Mouse (Mus musculus) hindbrain, embryonic 10.5 days (tissue): Measurements from ENCODE around the gene Agap3. TPM values are rescaled to one million over a fixed set of nuclear protein-coding genes. Genes with fewer than 3 reads are reported as not detected.

Experiments used
- DNase-seq: peaks from one replicate; pipeline ENCODE4 v3.0.0-alpha.2; 2017; ENCODE audit warnings: low spot score
- H3K27ac ChIP-seq: fragments of 300-500 bp; sonication (generic); 2 replicates; pipeline ENCODE4 v1.5.1; 2016; ENCODE audit warnings: mild to moderate bottlenecking, moderate library complexity
- H3K27me3 ChIP-seq: fragments of 300-500 bp; sonication (generic); 2 replicates; pipeline ENCODE4 v1.6.1; 2016; ENCODE audit warnings: mild to moderate bottlenecking; ENCODE audit not compliant: poor library complexity, insufficient read depth, severe bottlenecking
- H3K36me3 ChIP-seq: fragments of 300-500 bp; sonication (generic); 2 replicates; pipeline ENCODE4 v1.6.1; 2016; ENCODE audit warnings: mild to moderate bottlenecking, moderate library complexity
- H3K4me1 ChIP-seq: fragments of 300-500 bp; sonication (generic); replicated peaks from 2 replicates; pipeline ENCODE4 v1.6.1; 2016; ENCODE audit warnings: mild to moderate bottlenecking
- H3K4me3 ChIP-seq: fragments of 300-500 bp; sonication (generic); 2 replicates; pipeline ENCODE4 v1.5.1; 2016; ENCODE audit warnings: mild to moderate bottlenecking, moderate library complexity
- H3K9me3 ChIP-seq: fragments of 300-500 bp; sonication (generic); 2 replicates; pipeline ENCODE4 v1.6.1; 2016; ENCODE audit warnings: mild to moderate bottlenecking, moderate library complexity
- WGBS: fragments of 180-500 bp; shearing (Covaris S2); methylation state at CpG from one replicate; pipeline ENCODE4 v1.1.7; 2016; 5-methylcytosine and 5-hydroxymethylcytosine counted together
- polyA plus RNA-seq: library from polyadenylated mRNA; unstranded; fragments of >200 nt; fragmentation: Nextera tagmentation; extraction: Ambion mirVana; gene quantifications from 2 replicates; pipeline ENCODE4 v1.2.1, GENCODE M21; 2016

Agap3 gene
- polyA plus RNA-seq, 1 experiment from 2014 or later = 36.5 TPM

DNA sequence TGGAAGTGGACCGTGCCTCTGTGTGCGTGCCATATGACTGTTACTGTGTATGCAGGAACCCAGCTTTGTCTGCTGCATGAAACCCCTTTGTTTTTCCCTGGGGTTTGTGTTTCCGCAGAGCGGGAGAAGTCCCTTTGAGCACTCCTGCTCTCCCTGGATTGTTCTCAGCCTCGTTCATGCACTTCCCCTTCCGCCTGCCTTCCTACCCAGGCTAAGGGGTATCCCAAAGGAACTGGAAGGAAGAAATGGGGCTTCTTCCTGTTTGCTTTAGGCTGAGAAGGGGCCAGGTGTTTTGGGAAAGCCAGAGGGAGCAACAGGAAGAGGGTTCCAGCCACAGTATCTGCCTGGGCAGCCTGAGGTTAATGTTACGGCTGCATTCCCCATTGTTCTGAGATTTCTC is 3.6 kb downstream of the Agap3 start:
- no peaks in the 10 kb centered on the region for H3K9me3 ChIP-seq
- peaks cover 3% of the 10 kb centered on the region; the same call in 1 of the 2 replicates for H3K27me3 ChIP-seq
- WGBS = 59% methylated on average over 7 of the region's 7 CpGs
- H3K4me3 ChIP-seq = peak overlapping the region; percentile 95
- DNase-seq = no peak
- H3K4me1 ChIP-seq = peaks cover 50% of the 10 kb centered on the region
- peak overlapping the region; percentile 97 for H3K27ac ChIP-seq
- H3K36me3 ChIP-seq = peaks cover 50% of the 10 kb centered on the region

GRCm38 (mm10) chr5:24466762-24467161 is 14.8 kb downstream of the Agap3 start:
- H3K36me3 ChIP-seq = peaks cover 14% of the 10 kb centered on the region
- H3K4me1 ChIP-seq = peaks cover 41% of the 10 kb centered on the region
- no peak overlapping the region for H3K4me3 ChIP-seq
- no peak for DNase-seq
- H3K9me3 ChIP-seq = no peaks in the 10 kb centered on the region
- peaks cover under 1% of the 10 kb centered on the region; the same call in 1 of the 2 replicates for H3K27me3 ChIP-seq
- WGBS = 29% methylated on average over 12 of the region's 12 CpGs
- peak overlapping the region; percentile 1; the same call in 1 of the 2 replicates for H3K27ac ChIP-seq

- H3K27ac ChIP-seq = no peak overlapping the region
- 16% methylated on average over 5 of the region's 5 CpGs for WGBS
- H3K9me3 ChIP-seq = no peaks in the 10 kb centered on the region
- peak; percentile 77 for DNase-seq
- H3K4me1 ChIP-seq = peaks cover 66% of the 10 kb centered on the region
- no peak overlapping the region for H3K4me3 ChIP-seq
- peaks cover 10% of the 10 kb centered on the region for H3K36me3 ChIP-seq
- peaks cover 37% of the 10 kb centered on the region for H3K27me3 ChIP-seq
These were observed 18.6 kb downstream of the Agap3 start for GRCm38 (mm10) chr5:24470600-24470999.

- Histone ChIP-seq H3K27ac (no peak overlapping the region), H3K9me3 (no peaks in the 10 kb centered on the region), H3K36me3 (peaks cover 34% of the 10 kb centered on the region), H3K27me3 (peaks cover 43% of the 10 kb centered on the region), H3K4me1 (peaks cover 55% of the 10 kb centered on the region), H3K4me3 (peak overlapping the region; percentile 16; the same call in 1 of the 2 replicates)
- no peak for DNase-seq
- 15% methylated on average over 7 of the region's 7 CpGs for WGBS
These were observed 21.1 kb downstream of the Agap3 start for GRCm38 (mm10) chr5:24472884-24473619.

GRCm38 (mm10) chr5:24474025-24474722 is 22.2 kb downstream of the Agap3 start:
- peaks cover 45% of the 10 kb centered on the region for H3K36me3 ChIP-seq
- H3K9me3 ChIP-seq = no peaks in the 10 kb centered on the region
- H3K4me1 ChIP-seq = peaks cover 52% of the 10 kb centered on the region
- WGBS = 1% methylated on average over 77 of the region's 77 CpGs
- H3K4me3 ChIP-seq = peak overlapping the region; percentile 55
- peak overlapping the region; percentile 60 for H3K27ac ChIP-seq
- DNase-seq = peak; percentile 55
- H3K27me3 ChIP-seq = peaks cover 43% of the 10 kb centered on the region

GRCm38 (mm10) chr5:24474723-24475261 is 22.8 kb downstream of the Agap3 start:
- Histone ChIP-seq H3K9me3 (no peaks in the 10 kb centered on the region), H3K27me3 (peaks cover 43% of the 10 kb centered on the region), H3K4me3 (peak overlapping the region; percentile 55), H3K27ac (peak overlapping the region; percentile 60), H3K36me3 (peaks cover 52% of the 10 kb centered on the region), H3K4me1 (peaks cover 52% of the 10 kb centered on the region)
- under 1% methylated on average over 67 of the region's 67 CpGs for WGBS
- peak; percentile 51 for DNase-seq

DNA sequence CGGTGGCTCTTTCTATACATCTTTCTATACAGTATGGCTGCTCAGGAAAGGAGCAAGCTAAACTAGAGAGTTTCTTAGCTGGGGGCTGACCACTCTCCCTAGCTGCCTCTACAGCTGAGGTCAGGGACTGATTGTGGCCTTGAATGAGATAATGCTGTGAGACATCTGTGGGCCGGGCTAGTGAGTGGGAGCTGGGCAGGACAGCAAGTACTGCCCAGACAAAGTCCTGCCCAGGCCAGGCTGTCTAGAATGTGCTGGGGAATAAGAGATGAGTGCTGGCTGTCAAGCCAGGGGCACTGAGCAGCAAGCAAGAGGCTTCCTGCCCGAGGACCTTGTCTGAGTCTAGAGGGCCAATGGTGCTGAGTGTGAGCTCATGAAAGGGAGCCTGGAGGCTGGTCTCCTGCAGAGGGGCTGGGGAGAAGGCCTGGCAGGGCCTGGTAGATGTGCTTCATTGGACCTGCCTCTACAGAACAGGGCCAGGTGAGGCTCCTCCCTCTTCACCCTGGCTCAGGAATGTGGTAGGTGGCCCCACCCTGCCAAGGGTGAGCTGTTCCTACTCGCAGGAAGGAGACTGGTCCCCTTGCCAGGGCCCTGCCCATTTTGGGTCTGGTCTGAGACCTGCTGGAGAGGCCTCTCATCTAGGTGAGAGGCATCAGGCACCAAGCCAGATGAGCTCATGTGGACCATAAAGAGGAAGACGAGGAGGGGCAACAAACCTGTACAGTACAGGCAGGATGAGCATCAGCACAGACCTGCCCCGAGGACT is 23.7 kb downstream of the Agap3 start:
- Histone ChIP-seq H3K4me1 (peaks cover 59% of the 10 kb centered on the region), H3K4me3 (peak overlapping the region; percentile 55; the same call in 1 of the 2 replicates), H3K9me3 (no peaks in the 10 kb centered on the region), H3K36me3 (peaks cover 60% of the 10 kb centered on the region), H3K27me3 (peaks cover 43% of the 10 kb centered on the region), H3K27ac (no peak overlapping the region)
- DNase-seq = no peak
- WGBS = 73% methylated on average over 6 of the region's 6 CpGs

DNA sequence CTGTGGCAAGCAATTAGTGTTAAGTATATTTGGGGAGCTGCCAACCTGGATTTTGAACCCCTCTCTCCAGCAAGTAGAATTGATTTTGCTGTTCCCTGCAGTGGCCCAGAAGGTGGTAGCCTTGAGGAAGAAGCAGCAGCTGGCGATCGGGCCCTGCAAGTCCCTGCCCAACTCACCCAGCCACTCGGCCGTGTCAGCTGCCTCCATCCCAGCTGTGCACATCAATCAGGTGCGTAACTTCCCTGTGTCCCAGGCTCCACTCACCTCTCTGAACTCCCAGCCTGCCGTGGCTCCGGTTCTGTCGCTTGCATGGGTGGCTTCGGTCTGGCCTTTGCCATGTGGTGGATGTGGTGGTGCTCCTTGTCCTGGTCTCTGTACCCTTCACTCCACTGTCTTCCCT is 25.9 kb downstream of the Agap3 start:
- Histone ChIP-seq H3K27ac (no peak overlapping the region), H3K36me3 (peaks cover 77% of the 10 kb centered on the region), H3K4me1 (peaks cover 72% of the 10 kb centered on the region), H3K4me3 (no peak overlapping the region), H3K9me3 (no peaks in the 10 kb centered on the region), H3K27me3 (peaks cover 40% of the 10 kb centered on the region)
- 89% methylated on average over 9 of the region's 9 CpGs for WGBS
- DNase-seq = no peak

- Histone ChIP-seq H3K36me3 (peaks cover 97% of the 10 kb centered on the region), H3K4me3 (0 out of 2 replicates have a peak overlapping the region, but pooled peaks have one; percentile 5), H3K27ac (peak overlapping the region; percentile 79; the same call in 1 of the 2 replicates), H3K27me3 (peaks cover 34% of the 10 kb centered on the region), H3K9me3 (no peaks in the 10 kb centered on the region), H3K4me1 (peaks cover 73% of the 10 kb centered on the region)
- peak; percentile 85 for DNase-seq
- WGBS = 4% methylated on average over 4 of the region's 4 CpGs
These were observed 29.7 kb downstream of the Agap3 start for GRCm38 (mm10) chr5:24481647-24482046.

GRCm38 (mm10) chr5:24482247-24483079 is 30.5 kb downstream of the Agap3 start:
- H3K27ac ChIP-seq = peak overlapping the region; percentile 79
- no peaks in the 10 kb centered on the region for H3K9me3 ChIP-seq
- peaks cover 34% of the 10 kb centered on the region for H3K27me3 ChIP-seq
- H3K36me3 ChIP-seq = peaks cover 97% of the 10 kb centered on the region
- H3K4me3 ChIP-seq = peak overlapping the region; percentile 26
- H3K4me1 ChIP-seq = peaks cover 75% of the 10 kb centered on the region
- WGBS = 34% methylated on average over 41 of the region's 41 CpGs
- DNase-seq = no peak

DNA sequence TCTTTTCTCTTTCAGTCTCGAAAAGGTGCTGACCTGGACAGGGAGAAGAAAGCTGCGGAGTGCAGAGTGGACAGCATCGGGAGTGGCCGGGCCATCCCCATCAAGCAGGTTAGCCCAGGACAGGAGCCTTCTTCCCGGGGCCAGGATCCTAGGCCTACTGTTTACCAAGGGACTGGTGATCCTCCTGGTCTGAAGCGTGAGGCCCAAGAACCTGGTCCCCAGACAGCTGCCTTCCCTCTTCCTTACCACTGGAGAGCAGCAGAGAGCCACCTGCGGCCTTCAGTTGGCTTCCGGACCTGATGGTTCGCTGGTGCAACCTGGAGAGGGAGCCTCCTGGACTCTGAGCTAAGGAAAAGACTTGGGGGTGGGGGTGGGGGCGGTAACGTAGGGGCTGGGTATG is 31.3 kb downstream of the Agap3 start:
- 21% methylated on average over 11 of the region's 11 CpGs for WGBS
- no peak overlapping the region for H3K4me3 ChIP-seq
- H3K9me3 ChIP-seq = no peaks in the 10 kb centered on the region
- peak; percentile 80 for DNase-seq
- peaks cover 34% of the 10 kb centered on the region for H3K27me3 ChIP-seq
- no peak overlapping the region for H3K27ac ChIP-seq
- H3K4me1 ChIP-seq = peaks cover 83% of the 10 kb centered on the region
- peaks cover 97% of the 10 kb centered on the region for H3K36me3 ChIP-seq

DNA sequence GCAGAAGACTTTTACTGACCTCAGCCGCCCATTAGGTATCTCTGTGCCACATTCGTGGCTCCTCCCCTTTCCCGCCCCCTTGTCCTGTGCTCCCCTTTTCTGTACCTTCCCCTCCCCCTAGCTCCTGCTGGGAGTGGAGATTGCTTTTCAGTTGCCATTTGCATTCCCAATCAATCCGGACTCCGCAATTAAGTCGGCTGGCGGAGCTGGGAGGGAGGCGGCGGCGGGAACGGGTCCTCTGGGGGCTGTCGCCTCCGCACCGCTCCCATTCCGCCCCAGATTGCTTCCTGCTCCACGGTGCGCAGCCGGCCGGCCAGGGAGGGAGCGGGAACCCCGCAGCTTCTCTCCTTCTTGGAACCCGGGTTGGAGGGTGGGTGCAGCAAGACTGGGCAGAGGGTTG is 33.0 kb downstream of the Agap3 start:
- DNase-seq = no peak
- Histone ChIP-seq H3K9me3 (no peaks in the 10 kb centered on the region), H3K27ac (peak overlapping the region; percentile 73), H3K27me3 (peaks cover 34% of the 10 kb centered on the region), H3K4me1 (peaks cover 75% of the 10 kb centered on the region), H3K36me3 (peaks cover 97% of the 10 kb centered on the region), H3K4me3 (peak overlapping the region; percentile 37)
- WGBS = 16% methylated on average over 22 of the region's 22 CpGs
